Mouse (Mus musculus) megakaryocyte-erythroid progenitor cell, adult 5 weeks (primary cell): ENCODE data around the gene Tigar. TPM values are rescaled to one million over a fixed set of nuclear protein-coding genes. Genes with fewer than 3 reads are reported as not detected.

Source experiments
- polyA plus RNA-seq: library from polyadenylated mRNA; stranded (reverse); fragments of >175 nt; gene quantifications from 2 replicates; pipeline ENCODE4 v1.2.3, GENCODE M21; 2012

The Tigar gene
- polyA plus RNA-seq, result 1.9 and 3.0 TPM in 2 replicates

GRCm38 (mm10) chr6:127109402-127109930, at the start of gene Tigar:
Tigar (minus strand) TSS chr6:127109557.

GRCm38 (mm10) chr6:127152106-127152951, 43.0 kb upstream of the Tigar start, which contains the start of gene Ccnd2:
Ccnd2 (minus strand) TSS chr6:127152193.

GRCm38 (mm10) chr6:127072817-127073216, 36.5 kb downstream of the Tigar start, which contains the start of gene Fgf23:
Fgf23 (plus strand) TSS chr6:127072902.

Other genes with a start within 250 kb of the Tigar start
- gene Dyrk4, start 187.7 kb downstream of the Tigar start, polyA plus RNA-seq, result 0.05 TPM in 1 of 2 replicates, not detected in the other
- 16.8 and 17.0 TPM in 2 replicates for gene Rad51ap1, start 170.0 kb downstream of the Tigar start, polyA plus RNA-seq
- 2.9 and 3.1 TPM in 2 replicates for gene D6Wsu163e, start 169.6 kb downstream of the Tigar start, polyA plus RNA-seq
- not detected in 2 replicates for gene Fgf6, start 94.0 kb downstream of the Tigar start, polyA plus RNA-seq
- not detected in 2 replicates for gene Fgf23, start 36.7 kb downstream of the Tigar start, polyA plus RNA-seq
- 156 and 162 TPM in 2 replicates for gene Ccnd2, start 42.6 kb upstream of the Tigar start, polyA plus RNA-seq